Mouse (Mus musculus) hindbrain, embryonic 14.5 days (tissue): ENCODE results near the gene Inpp5e. TPM values are rescaled to one million over a fixed set of nuclear protein-coding genes. Genes with fewer than 3 reads are reported as not detected.

Source experiments
- ATAC-seq: fragments of 200-750 bp; cut with Nextera tagmentation; 2 replicates; pipeline ENCODE4 v1.8.0; 2017; ENCODE audit warnings: moderate number of reproducible peaks, mild to moderate bottlenecking, moderate TSS enrichment, moderate library complexity; ENCODE audit not compliant: low FRiP score
- DNase-seq: peaks from one replicate; pipeline ENCODE4 v3.0.0-alpha.2; 2015; ENCODE audit warnings: low spot score
- H3K27ac ChIP-seq: fragments of 300-500 bp; sonication (generic); 2 replicates; pipeline ENCODE4 v1.5.1; 2014; ENCODE audit warnings: mild to moderate bottlenecking, moderate library complexity
- H3K27me3 ChIP-seq: fragments of 300-500 bp; sonication (generic); 2 replicates; pipeline ENCODE4 v1.6.1; 2014; ENCODE audit warnings: mild to moderate bottlenecking, low read length, mixed read lengths; ENCODE audit not compliant: control insufficient read depth, insufficient read depth
- H3K36me3 ChIP-seq: fragments of 300-500 bp; sonication (generic); replicated peaks from 2 replicates; pipeline ENCODE4 v1.6.1; 2014; ENCODE audit not compliant: control insufficient read depth, insufficient read depth
- H3K4me1 ChIP-seq: fragments of 300-500 bp; sonication (generic); replicated peaks from 2 replicates; pipeline ENCODE4 v1.6.1; 2014; ENCODE audit warnings: antibody characterized with exemption, low read length, mixed read lengths; ENCODE audit not compliant: control insufficient read depth, insufficient read depth
- H3K4me2 ChIP-seq: fragments of 300-500 bp; sonication (generic); replicated peaks from 2 replicates; pipeline ENCODE4 v1.6.1; 2014; ENCODE audit warnings: mild to moderate bottlenecking, moderate library complexity
- H3K4me3 ChIP-seq: fragments of 300-500 bp; sonication (generic); replicated peaks from 2 replicates; pipeline ENCODE4 v1.5.1; 2014; ENCODE audit warnings: mild to moderate bottlenecking, low read length
- H3K9ac ChIP-seq: fragments of 300-500 bp; sonication (generic); 2 replicates; pipeline ENCODE4 v1.6.1; 2014
- H3K9me3 ChIP-seq: fragments of 300-500 bp; sonication (generic); 2 replicates; pipeline ENCODE4 v1.6.1; 2016; ENCODE audit warnings: low read length; ENCODE audit not compliant: control insufficient read depth
- WGBS: fragments of 180-500 bp; shearing (Covaris S2); extraction: QIAGEN DNeasy Blood & Tissue Kit; methylation state at CpG from one replicate; pipeline ENCODE4 v1.1.7; 2014; 5-methylcytosine and 5-hydroxymethylcytosine counted together
- polyA plus RNA-seq: library from polyadenylated mRNA; unstranded; fragments of >200 nt; fragmentation: Nextera tagmentation; extraction: Ambion mirVana; gene quantifications from 2 replicates; pipeline ENCODE4 v1.2.1, GENCODE M21; 2014

Inpp5e gene
- polyA plus RNA-seq, 1 experiment from 2014 or later: 22.1 TPM

- Histone ChIP-seq H3K4me2 (no peak overlapping the region), H3K9ac (no peak overlapping the region), H3K4me3 (no peak overlapping the region), H3K27me3 (no peaks in the 10 kb centered on the region), H3K4me1 (0 out of 2 replicates have a peak, but pooled peaks cover 1% of the 10 kb centered on the region), H3K27ac (no peak overlapping the region), H3K9me3 (no peaks in the 10 kb centered on the region), H3K36me3 (peaks cover 19% of the 10 kb centered on the region; the same call in 1 of the 2 replicates)
- DNase-seq (no peak), ATAC-seq (no peak)
- WGBS: 93% methylated on average over 13 of the region's 13 CpGs
These were observed 50.2 kb downstream of the Inpp5e start for GRCm38 (mm10) chr2:26358667-26359320.

- Histone ChIP-seq H3K27ac (no peak overlapping the region), H3K4me3 (no peak overlapping the region), H3K4me1 (peaks cover 13% of the 10 kb centered on the region), H3K9me3 (no peaks in the 10 kb centered on the region), H3K9ac (no peak overlapping the region), H3K4me2 (no peak overlapping the region), H3K27me3 (no peaks in the 10 kb centered on the region), H3K36me3 (0 out of 2 replicates have a peak, but pooled peaks cover 8% of the 10 kb centered on the region)
- DNase-seq (no peak), ATAC-seq (no peak)
- 59% methylated on average over 15 of the region's 15 CpGs for WGBS
These were observed 51.5 kb downstream of the Inpp5e start for GRCm38 (mm10) chr2:26357484-26357883.

DNA sequence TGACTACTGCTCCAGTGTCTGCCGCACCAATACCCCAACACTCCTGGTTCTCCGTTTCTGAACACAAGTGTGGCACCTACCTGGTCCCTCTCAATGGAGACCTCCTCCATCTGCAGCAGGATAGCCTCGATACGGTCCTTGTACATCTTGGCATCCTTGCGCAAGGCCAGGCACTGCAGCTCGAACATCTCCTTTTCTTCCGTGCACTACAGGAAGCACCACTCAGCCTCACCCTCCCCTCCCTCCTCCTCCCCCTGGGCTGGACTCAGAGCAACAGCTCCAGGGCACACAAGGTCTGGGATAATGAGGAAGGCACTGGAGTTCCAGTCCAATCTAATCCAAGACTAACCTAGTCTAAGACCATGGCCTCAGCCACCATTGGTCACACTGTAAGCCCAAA lies 52.3 kb downstream of the Inpp5e start:
- Histone ChIP-seq H3K27ac (no peak overlapping the region), H3K9me3 (no peaks in the 10 kb centered on the region), H3K36me3 (0 out of 2 replicates have a peak, but pooled peaks cover 2% of the 10 kb centered on the region), H3K4me3 (no peak overlapping the region), H3K9ac (no peak overlapping the region), H3K27me3 (no peaks in the 10 kb centered on the region), H3K4me1 (peaks cover 13% of the 10 kb centered on the region), H3K4me2 (no peak overlapping the region)
- ATAC-seq (no peak), DNase-seq (no peak)
- WGBS: 77% methylated on average over 7 of the region's 7 CpGs

GRCm38 (mm10) chr2:26356231-26356630 lies 52.8 kb downstream of the Inpp5e start:
- WGBS: 88% methylated on average over 4 of the region's 4 CpGs
- Histone ChIP-seq H3K36me3 (no peaks in the 10 kb centered on the region), H3K9ac (no peak overlapping the region), H3K9me3 (no peaks in the 10 kb centered on the region), H3K27ac (no peak overlapping the region), H3K27me3 (no peaks in the 10 kb centered on the region), H3K4me3 (no peak overlapping the region), H3K4me2 (no peak overlapping the region), H3K4me1 (peaks cover 13% of the 10 kb centered on the region)
- ATAC-seq (no peak), DNase-seq (no peak)

DNA sequence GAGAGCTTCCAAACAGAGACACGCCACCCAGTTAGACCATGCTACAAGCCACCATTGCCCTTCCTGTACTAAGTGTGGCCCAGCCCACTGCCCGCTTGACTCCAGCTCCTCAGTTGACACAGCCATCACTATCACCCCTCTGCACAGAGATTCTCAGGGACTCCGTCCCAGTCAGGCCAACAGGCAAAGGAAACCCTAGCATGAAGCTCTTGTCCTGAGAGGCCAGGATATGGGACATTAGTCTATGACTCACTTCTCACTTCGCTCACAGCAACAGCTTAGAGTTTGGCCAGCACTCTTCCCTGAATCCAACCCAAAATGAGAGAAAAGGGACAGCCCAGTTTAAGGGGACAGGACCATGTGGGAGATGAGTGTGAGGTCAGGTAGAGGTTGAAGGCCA lies 54.6 kb downstream of the Inpp5e start:
- Histone ChIP-seq H3K27me3 (no peaks in the 10 kb centered on the region), H3K4me1 (peaks cover 21% of the 10 kb centered on the region), H3K9ac (no peak overlapping the region), H3K27ac (no peak overlapping the region), H3K36me3 (peaks cover 8% of the 10 kb centered on the region), H3K4me3 (no peak overlapping the region), H3K4me2 (no peak overlapping the region), H3K9me3 (no peaks in the 10 kb centered on the region)
- 89% methylated on average over 4 of the region's 4 CpGs for WGBS
- DNase-seq (no peak), ATAC-seq (no peak)

DNA sequence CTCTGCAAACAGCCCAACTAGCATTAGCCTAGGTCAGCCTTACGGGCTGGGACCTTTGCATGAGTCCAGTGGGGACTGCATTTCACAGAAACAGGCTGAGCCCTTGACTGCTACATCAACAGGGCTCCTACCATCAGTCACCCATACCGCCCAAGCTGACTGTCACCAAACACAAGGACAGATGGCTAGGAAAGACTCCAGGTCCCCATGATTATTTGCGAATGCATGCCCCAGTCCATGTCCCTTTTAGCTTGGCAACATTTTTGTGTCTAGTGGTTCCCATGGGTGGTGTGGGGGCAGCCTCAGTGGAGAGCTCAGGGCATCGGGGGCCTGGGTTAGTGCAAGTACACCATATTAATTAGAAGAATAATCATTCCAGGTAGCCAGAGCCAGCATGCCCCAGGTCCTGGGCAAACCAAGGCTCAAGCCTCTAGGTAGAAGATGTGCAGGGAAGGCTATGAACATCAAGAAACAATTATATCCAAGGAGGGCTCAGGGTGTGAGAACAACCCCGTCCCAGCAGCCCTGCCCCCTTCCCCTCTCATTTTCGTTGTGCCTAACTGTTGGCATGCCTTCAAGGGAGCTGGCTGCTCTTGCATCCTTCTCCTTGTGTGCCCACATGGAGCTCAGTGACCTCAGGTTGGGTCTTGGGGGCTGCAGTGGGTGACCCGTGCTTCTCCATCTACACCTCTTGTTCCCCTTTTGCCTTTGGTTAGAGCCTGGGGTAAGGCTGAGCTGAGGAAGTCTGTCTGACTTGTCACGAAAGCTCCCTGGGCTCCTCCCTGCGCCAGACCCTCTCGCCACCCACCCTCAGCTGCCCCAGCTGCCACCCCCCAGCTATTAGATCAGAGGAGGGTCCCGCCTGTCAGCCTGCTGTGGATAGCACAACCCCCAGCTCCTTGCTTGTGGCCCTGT lies 55.7 kb downstream of the Inpp5e start:
- DNase-seq (no peak), ATAC-seq (no peak)
- H3K4me2 ChIP-seq: peak overlapping the region; percentile 76
- peaks cover 19% of the 10 kb centered on the region for H3K36me3 ChIP-seq
- no peaks in the 10 kb centered on the region for H3K9me3 ChIP-seq
- peak overlapping the region; percentile 68 for H3K4me3 ChIP-seq
- WGBS: 91% methylated on average over 11 of the region's 11 CpGs
- no peaks in the 10 kb centered on the region for H3K27me3 ChIP-seq
- peak overlapping the region; percentile 90; the same call in 1 of the 2 replicates for H3K27ac ChIP-seq
- H3K9ac ChIP-seq: peak overlapping the region; percentile 98
- peaks cover 21% of the 10 kb centered on the region for H3K4me1 ChIP-seq

GRCm38 (mm10) chr2:26352291-26352910 lies 56.6 kb downstream of the Inpp5e start:
- ATAC-seq: peak; percentile 29; the same call in 1 of the 2 replicates
- DNase-seq: no peak
- H3K27me3 ChIP-seq: no peaks in the 10 kb centered on the region
- H3K4me2 ChIP-seq: peak overlapping the region; percentile 76
- H3K4me1 ChIP-seq: peaks cover 21% of the 10 kb centered on the region
- 1% methylated on average over 36 of the region's 36 CpGs for WGBS
- peak overlapping the region; percentile 68 for H3K4me3 ChIP-seq
- peak overlapping the region; percentile 90 for H3K27ac ChIP-seq
- no peaks in the 10 kb centered on the region for H3K9me3 ChIP-seq
- H3K36me3 ChIP-seq: peaks cover 28% of the 10 kb centered on the region
- peak overlapping the region; percentile 98 for H3K9ac ChIP-seq

DNA sequence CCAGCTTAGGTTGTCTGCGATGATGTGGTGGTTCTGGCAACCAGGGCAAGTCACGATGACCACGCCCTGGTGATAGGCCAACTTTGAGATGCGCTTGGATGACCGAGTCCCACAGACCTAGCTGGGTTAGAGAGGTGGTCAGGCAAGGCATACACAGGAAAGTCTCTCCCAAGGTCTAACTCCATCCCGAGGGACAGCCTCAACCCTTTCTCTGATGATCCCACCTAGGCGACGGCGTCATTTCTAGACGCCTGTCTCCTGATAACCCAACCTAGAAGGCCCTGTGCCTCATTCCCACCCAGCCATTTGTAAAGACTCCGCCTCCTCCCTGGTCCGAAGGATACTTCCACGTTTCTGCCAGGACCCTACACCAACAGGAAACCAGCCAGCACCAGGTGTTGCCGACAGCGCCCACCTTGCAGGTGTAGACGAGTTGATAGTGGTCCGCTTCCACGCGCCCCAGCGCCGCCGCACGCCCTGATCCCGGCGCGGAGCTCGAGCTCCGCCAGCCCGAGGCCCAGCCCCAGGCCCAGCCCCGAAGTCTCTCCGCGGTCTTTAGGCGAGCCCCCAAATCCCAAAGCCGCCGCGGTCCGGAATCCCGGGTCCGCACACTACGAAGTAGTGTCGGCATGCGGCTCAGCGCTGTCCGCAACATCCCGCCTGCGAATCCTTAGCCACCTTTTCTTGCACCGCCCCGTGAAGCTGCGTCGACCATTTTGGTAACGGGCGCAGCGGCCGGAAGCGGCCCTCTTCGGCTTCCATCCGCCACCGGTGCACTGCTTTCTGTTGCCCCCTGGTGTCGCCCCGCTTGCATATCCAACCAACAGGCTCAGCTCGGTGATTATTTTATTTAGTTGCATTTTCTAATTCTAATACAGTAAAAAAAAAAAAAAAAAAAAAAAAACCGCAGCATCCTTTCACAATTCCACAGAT lies 57.4 kb downstream of the Inpp5e start, which contains the start of gene Dnlz:
TSS of gene Dnlz (minus strand) at position 753 of the 933 bp plus-strand sequence.
- Histone ChIP-seq H3K36me3 (peaks cover 36% of the 10 kb centered on the region), H3K4me3 (peak within 1 kb of the TSS; percentile 68), H3K9me3 (no peaks in the 10 kb centered on the region), H3K9ac (peak within 1 kb of the TSS; percentile 98), H3K4me1 (peaks cover 21% of the 10 kb centered on the region), H3K27me3 (no peaks in the 10 kb centered on the region), H3K27ac (peak within 1 kb of the TSS; percentile 90), H3K4me2 (peak within 1 kb of the TSS; percentile 76)
- DNase-seq (peak; percentile 93), ATAC-seq (peak; percentile 85)
- WGBS: 2% methylated on average over 62 of the region's 62 CpGs
